Comparison of ENCODE assay signal across 10 mouse cellular contexts in the genomic region with DNA sequence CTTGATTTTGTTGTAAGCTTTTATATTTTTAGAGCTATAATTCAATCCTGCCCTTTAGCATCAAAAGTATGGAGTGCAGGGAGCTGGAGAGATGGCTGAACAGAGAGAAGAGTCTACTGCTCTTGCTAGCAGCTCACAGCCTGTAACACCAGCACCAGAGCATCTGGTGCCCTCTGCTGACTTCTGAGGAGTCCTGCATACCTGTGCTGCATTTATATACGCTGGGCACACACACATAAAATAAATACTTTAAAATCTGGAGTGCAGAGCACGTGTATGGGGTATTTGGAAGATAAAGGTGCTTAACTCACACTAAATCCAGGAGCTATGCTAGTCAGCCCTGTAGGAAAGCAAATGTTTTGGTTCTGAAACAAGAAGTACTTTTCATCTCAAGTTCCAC. TPM values are rescaled to one million over a fixed set of nuclear protein-coding genes. Genes with fewer than 3 reads are reported as not detected.
DNase-seq lines count a peak whose midpoint lies in the region; ATAC-seq and TF ChIP-seq lines count a peak whose summit lies in the region.
"Had no signal": no experiment of that assay in that cellular context is flagged by ENCODE, and none has a peak within 500 bp of the region (broad histone marks: within the 10 kb centered on the region; RNA-seq: fewer than 3 reads in every experiment).

No protein-coding gene starts in this region.

- H3K9ac ChIP-seq in kidney, embryonic 14.5 days (ENCODE audit: low read depth, low read length): no peak overlapping the region
- H3K9ac ChIP-seq: hindbrain, embryonic 15.5 days had no signal

- no peaks in the 10 kb centered on the region for H3K4me1 ChIP-seq in kidney, adult 2 months (ENCODE audit: control insufficient read depth, insufficient read depth, low read length)
- 0 out of 2 replicates have a peak, but pooled peaks cover 5% of the 10 kb centered on the region for H3K4me1 ChIP-seq in kidney, embryonic 14.5 days (ENCODE audit: control insufficient read depth, insufficient read depth, low read length)
- H3K4me1 ChIP-seq in testis, adult 2 months (ENCODE audit: control insufficient read depth, insufficient read depth, low read length): no peaks in the 10 kb centered on the region; the same call in 1 of the 2 replicates

- peak; percentile 26 for DNase-seq in kidney, adult 2 months
- no peak for DNase-seq in testis, postnatal 10 days (ENCODE audit: low spot score)
- peak; percentile 52 for DNase-seq in embryo, embryonic 11 days
- DNase-seq in adrenal gland, postnatal 36 days: no peak
- no peak for DNase-seq in cerebellum, postnatal 4 days (ENCODE audit: low spot score in 2 of 2)
- DNase-seq: gastrocnemius, postnatal 10 days; thymus, postnatal 25 days had no signal

- H3K9me3 ChIP-seq in kidney, embryonic 14.5 days (ENCODE audit: control insufficient read depth, low read length): no peaks in the 10 kb centered on the region
- H3K9me3 ChIP-seq: hindbrain, embryonic 15.5 days had no signal

- no peak for ATAC-seq in kidney, embryonic 14.5 days (ENCODE audit: low FRiP score, low TSS enrichment)

- no peak for TF ChIP-seq POLR2A in kidney, adult 2 months (IDR thresholded peaks at IDR 0.05; ENCODE audit: low read depth, low read length)
- no peak for TF ChIP-seq POLR2A in testis, adult 2 months (IDR thresholded peaks at IDR 0.05; ENCODE audit: control insufficient read depth, low read depth, low read length)

- H3K27me3 ChIP-seq in kidney, adult 2 months (replicated peaks; ENCODE audit: control insufficient read depth, insufficient read depth, low read length): no peaks in the 10 kb centered on the region
- H3K27me3 ChIP-seq in kidney, embryonic 14.5 days (ENCODE audit: control insufficient read depth, insufficient read depth, low read length): no peaks in the 10 kb centered on the region
- H3K27me3 ChIP-seq in testis, adult 2 months (ENCODE audit: control insufficient read depth, insufficient read depth, low read length): no peaks in the 10 kb centered on the region
- H3K27me3 ChIP-seq: hindbrain, embryonic 15.5 days had no signal

- peak; percentile 61 for TF ChIP-seq CTCF in kidney, adult 2 months (conservative IDR thresholded peaks at IDR 0.05; ENCODE audit: insufficient read depth, insufficient read length, low read depth, low read length)
- TF ChIP-seq CTCF in testis, adult 2 months (IDR thresholded peaks at IDR 0.05; ENCODE audit: control insufficient read depth, insufficient read depth, insufficient replicate concordance, low read depth, low read length): peak; percentile 5; the same call in 1 of the 2 replicates

- H3K4me3 ChIP-seq in kidney, adult 2 months (ENCODE audit: insufficient read depth, low read depth, low read length): no peak overlapping the region
- no peak overlapping the region for H3K4me3 ChIP-seq in kidney, embryonic 14.5 days (ENCODE audit: low read length)
- H3K4me3 ChIP-seq in testis, adult 2 months (ENCODE audit: control insufficient read depth, low read depth, low read length): no peak overlapping the region
- H3K4me3 ChIP-seq: hindbrain, embryonic 15.5 days had no signal

- H3K36me3 ChIP-seq in kidney, adult 2 months (ENCODE audit: control insufficient read depth, insufficient read depth, low read length): no peaks in the 10 kb centered on the region
- H3K36me3 ChIP-seq in kidney, embryonic 14.5 days (ENCODE audit: control insufficient read depth, insufficient read depth, low read length): no peaks in the 10 kb centered on the region
- H3K36me3 ChIP-seq in testis, adult 2 months (ENCODE audit: control insufficient read depth, insufficient read depth, low read length): no peaks in the 10 kb centered on the region
- H3K36me3 ChIP-seq: hindbrain, embryonic 15.5 days had no signal

- no peak overlapping the region for H3K4me2 ChIP-seq in kidney, embryonic 14.5 days (replicated peaks; ENCODE audit: low read depth, low read length)
- H3K4me2 ChIP-seq: hindbrain, embryonic 15.5 days had no signal

- 59% methylated on average over 2 of the region's 2 CpGs for WGBS in kidney, adult 2 months
- WGBS in kidney, embryonic 14.5 days: 50% methylated on average over 2 of the region's 2 CpGs

- H3K27ac ChIP-seq in kidney, adult 2 months (ENCODE audit: insufficient read depth, low read depth, low read length): no peak overlapping the region
- H3K27ac ChIP-seq in kidney, embryonic 14.5 days (ENCODE audit: low read depth, low read length): no peak overlapping the region
- H3K27ac ChIP-seq in testis, adult 2 months (ENCODE audit: control insufficient read depth, insufficient read depth, low read depth, low read length): no peak overlapping the region
- H3K27ac ChIP-seq: hindbrain, embryonic 15.5 days had no signal

RNA-seq across cellular contexts. Expression of a gene that starts 33.0 kb away (rescaled TPM):
- 24.6 and 29.8 TPM in 2 replicates for polyA plus RNA-seq in kidney, adult 2 months (2012; rRNA removed)
- polyA plus RNA-seq in kidney, embryonic 14.5 days (2014; fragmentation: Nextera tagmentation; extraction: Ambion mirVana): 7.9 and 15.4 TPM in 2 replicates
- polyA plus RNA-seq in testis, adult 2 months (2012; rRNA removed): 98.0 and 110 TPM in 2 replicates
- 100 to 1,000 TPM; 102 to 124 TPM for total RNA-seq in adrenal gland, postnatal 36 days (2021)

RNA-seq across cellular contexts. Expression of a gene that starts 59.0 kb away (rescaled TPM):
- 0.53 and 1.3 TPM in 2 replicates for polyA plus RNA-seq in kidney, adult 2 months (2012; rRNA removed)
- polyA plus RNA-seq in kidney, embryonic 14.5 days (2014; fragmentation: Nextera tagmentation; extraction: Ambion mirVana): 0.20 and 0.51 TPM in 2 replicates
- 0.11 and 0.14 TPM in 2 replicates for polyA plus RNA-seq in testis, adult 2 months (2012; rRNA removed)
- 1 to 10 TPM in 1 of 2 experiments, under 1 TPM in 1; 0.20 to 3.1 TPM for total RNA-seq in adrenal gland, postnatal 36 days (2021)

Comparison
In these comparisons a context has a peak if more than half of its experiments do, and no peak if none do; other contexts are left out.
1. DNase-seq: peak in kidney, adult 2 months (single experiment) and embryo, embryonic 11 days (single experiment); none in testis, postnatal 10 days (single experiment), adrenal gland, postnatal 36 days (0 of 2) and cerebellum, postnatal 4 days (0 of 2).